Mouse (Mus musculus) hindbrain, embryonic 14.5 days (tissue): ENCODE data around the gene Timp2. TPM values are rescaled to one million over a fixed set of nuclear protein-coding genes. Genes with fewer than 3 reads are reported as not detected.

ENCODE experiments used
- ATAC-seq: fragments of 200-750 bp; cut with Nextera tagmentation; 2 replicates; pipeline ENCODE4 v1.8.0; 2017; ENCODE audit warnings: moderate number of reproducible peaks, mild to moderate bottlenecking, moderate TSS enrichment, moderate library complexity; ENCODE audit not compliant: low FRiP score
- DNase-seq: peaks from one replicate; pipeline ENCODE4 v3.0.0-alpha.2; 2015; ENCODE audit warnings: low spot score
- H3K27ac ChIP-seq: fragments of 300-500 bp; sonication (generic); 2 replicates; pipeline ENCODE4 v1.5.1; 2014; ENCODE audit warnings: mild to moderate bottlenecking, moderate library complexity
- H3K27me3 ChIP-seq: fragments of 300-500 bp; sonication (generic); 2 replicates; pipeline ENCODE4 v1.6.1; 2014; ENCODE audit warnings: mild to moderate bottlenecking, low read length, mixed read lengths; ENCODE audit not compliant: control insufficient read depth, insufficient read depth
- H3K36me3 ChIP-seq: fragments of 300-500 bp; sonication (generic); replicated peaks from 2 replicates; pipeline ENCODE4 v1.6.1; 2014; ENCODE audit not compliant: control insufficient read depth, insufficient read depth
- H3K4me1 ChIP-seq: fragments of 300-500 bp; sonication (generic); replicated peaks from 2 replicates; pipeline ENCODE4 v1.6.1; 2014; ENCODE audit warnings: antibody characterized with exemption, low read length, mixed read lengths; ENCODE audit not compliant: control insufficient read depth, insufficient read depth
- H3K4me2 ChIP-seq: fragments of 300-500 bp; sonication (generic); replicated peaks from 2 replicates; pipeline ENCODE4 v1.6.1; 2014; ENCODE audit warnings: mild to moderate bottlenecking, moderate library complexity
- H3K4me3 ChIP-seq: fragments of 300-500 bp; sonication (generic); replicated peaks from 2 replicates; pipeline ENCODE4 v1.5.1; 2014; ENCODE audit warnings: mild to moderate bottlenecking, low read length
- H3K9ac ChIP-seq: fragments of 300-500 bp; sonication (generic); 2 replicates; pipeline ENCODE4 v1.6.1; 2014
- H3K9me3 ChIP-seq: fragments of 300-500 bp; sonication (generic); 2 replicates; pipeline ENCODE4 v1.6.1; 2016; ENCODE audit warnings: low read length; ENCODE audit not compliant: control insufficient read depth
- WGBS: fragments of 180-500 bp; shearing (Covaris S2); extraction: QIAGEN DNeasy Blood & Tissue Kit; methylation state at CpG from one replicate; pipeline ENCODE4 v1.1.7; 2014; 5-methylcytosine and 5-hydroxymethylcytosine counted together
- polyA plus RNA-seq: library from polyadenylated mRNA; unstranded; fragments of >200 nt; fragmentation: Nextera tagmentation; extraction: Ambion mirVana; gene quantifications from 2 replicates; pipeline ENCODE4 v1.2.1, GENCODE M21; 2014

Gene Timp2
- polyA plus RNA-seq, 1 experiment from 2014 or later, result 94.3 TPM

DNA sequence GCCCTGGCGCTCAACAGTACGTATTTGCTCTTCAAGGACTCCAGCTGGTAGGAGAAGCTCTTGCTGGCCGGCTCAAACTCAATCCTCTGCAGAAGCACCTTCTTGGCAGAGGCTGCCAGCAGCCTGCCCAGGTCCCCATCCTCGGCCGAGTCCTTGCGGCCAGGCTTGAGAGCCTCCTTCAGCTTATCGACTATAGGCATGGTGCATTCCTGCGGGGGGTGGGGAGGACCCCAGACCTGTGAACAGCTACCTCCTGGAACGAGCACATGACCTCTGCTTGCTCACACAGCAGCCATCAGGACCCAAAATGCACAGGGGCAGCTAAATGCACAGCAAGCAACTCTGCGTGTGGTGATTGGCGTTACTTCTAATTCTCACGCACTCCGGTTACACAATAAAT, 69.7 kb downstream of the Timp2 start:
- 95% methylated on average over 13 of the region's 13 CpGs for WGBS
- peaks cover 70% of the 10 kb centered on the region for H3K36me3 ChIP-seq
- peaks cover 12% of the 10 kb centered on the region for H3K4me1 ChIP-seq
- H3K27ac ChIP-seq, result no peak overlapping the region
- no peak overlapping the region for H3K4me2 ChIP-seq
- no peak overlapping the region for H3K4me3 ChIP-seq
- no peak overlapping the region for H3K9ac ChIP-seq
- DNase-seq (no peak), ATAC-seq (no peak)
- H3K27me3 ChIP-seq, result no peaks in the 10 kb centered on the region
- no peaks in the 10 kb centered on the region for H3K9me3 ChIP-seq

DNA sequence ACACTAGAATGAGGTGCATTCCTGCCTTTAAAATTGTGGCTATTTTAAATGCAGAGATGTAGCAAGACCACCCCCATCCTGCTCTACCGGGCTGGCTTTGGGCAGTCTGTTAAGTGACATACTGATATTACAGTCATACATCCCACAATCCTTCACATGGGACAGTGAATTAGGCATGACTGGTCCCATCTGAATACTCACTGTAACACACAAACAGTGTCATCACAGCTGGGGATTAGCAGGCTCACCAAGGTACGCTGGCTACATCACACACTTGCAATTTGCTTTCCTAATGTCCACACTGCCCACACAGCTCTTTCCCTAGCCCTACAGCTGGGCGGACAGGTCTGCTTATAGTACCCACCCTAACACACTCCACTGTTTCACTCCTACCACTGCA, 75.3 kb downstream of the Timp2 start:
- WGBS, result 98% methylated on average over 3 of the region's 3 CpGs
- H3K4me3 ChIP-seq, result no peak overlapping the region
- H3K4me1 ChIP-seq, result no peaks in the 10 kb centered on the region
- H3K27me3 ChIP-seq, result no peaks in the 10 kb centered on the region
- DNase-seq (no peak), ATAC-seq (no peak)
- H3K9ac ChIP-seq, result no peak overlapping the region
- H3K9me3 ChIP-seq, result no peaks in the 10 kb centered on the region
- peaks cover 99% of the 10 kb centered on the region for H3K36me3 ChIP-seq
- H3K27ac ChIP-seq, result no peak overlapping the region
- no peak overlapping the region for H3K4me2 ChIP-seq

DNA sequence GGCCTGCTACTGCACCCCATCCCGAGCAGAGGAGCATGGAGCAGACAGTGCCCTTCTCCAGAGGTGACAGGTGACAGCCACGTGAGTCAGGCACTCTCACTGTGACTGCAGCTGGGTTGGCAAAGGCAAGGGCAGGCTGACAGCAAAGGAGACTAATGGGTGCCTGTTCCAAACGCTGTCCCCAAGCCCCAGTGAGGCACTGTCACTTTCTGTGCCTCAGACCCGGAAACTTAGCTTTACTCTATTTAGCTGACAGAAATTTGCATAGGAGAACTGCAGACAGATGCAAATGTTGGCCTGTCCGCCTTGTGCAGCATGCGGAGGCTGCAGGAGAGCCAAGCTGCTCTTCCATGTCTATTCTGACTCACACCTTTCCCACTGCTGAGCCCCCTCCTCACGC, 79.2 kb downstream of the Timp2 start:
- Histone ChIP-seq H3K27ac (no peak overlapping the region), H3K4me1 (no peaks in the 10 kb centered on the region), H3K4me2 (no peak overlapping the region), H3K9me3 (no peaks in the 10 kb centered on the region), H3K36me3 (peaks cover 99% of the 10 kb centered on the region), H3K4me3 (no peak overlapping the region), H3K27me3 (no peaks in the 10 kb centered on the region), H3K9ac (no peak overlapping the region)
- no peak for ATAC-seq
- 91% methylated on average over 7 of the region's 7 CpGs for WGBS
- no peak for DNase-seq

DNA sequence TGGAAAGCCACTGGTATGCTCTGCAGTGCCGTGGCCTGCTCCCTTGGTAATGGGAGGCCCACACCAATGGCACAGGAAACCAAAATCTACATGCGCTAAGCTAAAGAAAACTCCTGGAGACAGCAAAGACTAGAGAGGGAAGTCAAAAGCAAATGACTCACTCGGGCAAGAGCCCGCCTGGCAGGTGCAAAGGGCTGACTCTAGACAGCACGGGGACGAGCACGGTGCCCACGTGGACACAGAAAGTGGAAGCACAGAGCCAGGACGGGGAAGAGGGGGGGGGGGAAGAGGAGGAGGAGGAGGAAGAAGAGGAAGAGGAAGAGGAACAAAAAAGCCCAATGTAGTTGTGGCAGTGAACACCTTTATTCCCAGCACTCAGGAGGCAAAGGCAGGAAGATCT, 80.4 kb downstream of the Timp2 start:
- no peaks in the 10 kb centered on the region for H3K4me1 ChIP-seq
- no peak for DNase-seq
- ATAC-seq, result no peak
- no peak overlapping the region for H3K9ac ChIP-seq
- no peak overlapping the region for H3K4me2 ChIP-seq
- 97% methylated on average over 9 of the region's 9 CpGs for WGBS
- no peak overlapping the region for H3K27ac ChIP-seq
- H3K4me3 ChIP-seq, result no peak overlapping the region
- peaks cover 99% of the 10 kb centered on the region for H3K36me3 ChIP-seq
- H3K9me3 ChIP-seq, result no peaks in the 10 kb centered on the region
- no peaks in the 10 kb centered on the region for H3K27me3 ChIP-seq

DNA sequence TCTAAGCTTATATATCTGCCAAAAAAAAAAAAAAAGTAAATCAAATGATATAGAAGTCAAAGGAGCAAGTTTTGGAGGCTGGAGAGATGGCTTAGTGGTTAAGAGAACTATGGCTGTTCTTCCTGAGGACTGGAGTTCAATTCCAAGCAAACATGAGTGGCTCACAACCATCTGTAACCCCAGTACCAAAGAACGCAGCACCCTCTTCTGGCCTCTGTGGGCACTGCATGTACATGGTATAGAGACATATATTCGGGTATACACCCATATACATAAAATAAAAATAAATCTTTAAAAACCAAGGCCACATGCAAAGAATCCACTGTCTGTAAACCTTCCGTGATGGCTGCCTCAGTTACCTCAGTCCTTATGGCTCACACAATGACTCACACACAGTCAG, 85.7 kb downstream of the Timp2 start:
- H3K4me2 ChIP-seq, result no peak overlapping the region
- H3K27me3 ChIP-seq, result no peaks in the 10 kb centered on the region
- no peak overlapping the region for H3K27ac ChIP-seq
- H3K9ac ChIP-seq, result no peak overlapping the region
- H3K4me3 ChIP-seq, result no peak overlapping the region
- 97% methylated on average over 3 of the region's 3 CpGs for WGBS
- no peaks in the 10 kb centered on the region for H3K9me3 ChIP-seq
- ATAC-seq, result no peak
- no peaks in the 10 kb centered on the region for H3K4me1 ChIP-seq
- DNase-seq, result no peak
- peaks cover 99% of the 10 kb centered on the region for H3K36me3 ChIP-seq

DNA sequence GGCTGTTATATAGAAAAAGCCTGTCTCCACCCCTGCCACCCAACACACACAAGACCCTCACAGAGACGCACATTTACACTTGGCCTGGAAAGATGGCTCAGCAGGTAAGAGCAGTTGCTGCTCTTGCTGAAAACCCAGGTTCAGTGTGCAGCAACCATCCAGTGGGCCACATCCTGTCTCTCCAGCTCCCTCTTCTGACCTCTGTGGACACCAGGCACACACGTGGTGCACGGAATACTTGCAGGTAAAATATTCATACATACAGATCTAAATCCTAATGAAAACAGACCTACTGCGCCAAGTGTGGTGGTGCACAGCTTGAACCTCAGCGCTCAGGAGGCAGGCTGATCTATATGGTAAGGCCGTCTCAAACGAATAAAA, 88.9 kb downstream of the Timp2 start:
- Histone ChIP-seq H3K9ac (no peak overlapping the region), H3K4me3 (no peak overlapping the region), H3K9me3 (no peaks in the 10 kb centered on the region), H3K27me3 (no peaks in the 10 kb centered on the region), H3K4me1 (no peaks in the 10 kb centered on the region), H3K27ac (no peak overlapping the region), H3K4me2 (no peak overlapping the region), H3K36me3 (peaks cover 99% of the 10 kb centered on the region)
- DNase-seq, result no peak
- no peak for ATAC-seq
- 93% methylated on average over 7 of the region's 7 CpGs for WGBS

DNA sequence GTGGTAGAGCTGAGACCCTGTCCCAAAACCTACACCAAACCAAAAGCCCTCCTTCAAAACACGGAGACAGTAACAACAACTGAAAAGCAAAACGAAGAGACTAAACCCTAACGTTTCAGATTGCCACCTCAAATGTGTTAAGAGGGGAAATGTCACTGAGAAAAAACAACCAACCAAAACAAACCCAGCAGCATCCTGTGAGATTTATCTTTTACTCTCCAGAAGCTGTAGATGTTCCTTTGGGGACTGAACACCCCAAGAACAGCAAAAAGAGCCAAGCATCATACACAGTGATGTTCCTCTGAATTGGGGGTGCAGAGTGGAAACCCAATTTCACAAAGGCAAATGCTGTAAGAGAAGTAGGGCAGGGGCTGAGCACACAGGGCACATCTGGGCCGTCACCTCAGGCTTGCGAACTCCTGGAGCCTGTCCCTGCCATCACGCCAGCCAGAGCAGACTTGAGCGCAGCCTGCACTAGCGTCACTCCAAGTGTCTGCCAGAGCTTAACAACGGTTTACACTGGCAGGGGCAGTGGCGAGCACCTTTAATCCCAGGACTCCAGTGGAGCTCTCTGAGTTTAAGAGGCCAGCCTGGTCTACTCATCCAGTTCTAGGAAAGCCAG, 89.4 kb downstream of the Timp2 start:
- no peak overlapping the region for H3K27ac ChIP-seq
- no peak for DNase-seq
- H3K27me3 ChIP-seq, result no peaks in the 10 kb centered on the region
- no peak for ATAC-seq
- H3K4me1 ChIP-seq, result no peaks in the 10 kb centered on the region
- no peaks in the 10 kb centered on the region for H3K9me3 ChIP-seq
- H3K4me3 ChIP-seq, result no peak overlapping the region
- WGBS, result 92% methylated on average over 10 of the region's 10 CpGs
- no peak overlapping the region for H3K9ac ChIP-seq
- H3K36me3 ChIP-seq, result peaks cover 99% of the 10 kb centered on the region
- no peak overlapping the region for H3K4me2 ChIP-seq

DNA sequence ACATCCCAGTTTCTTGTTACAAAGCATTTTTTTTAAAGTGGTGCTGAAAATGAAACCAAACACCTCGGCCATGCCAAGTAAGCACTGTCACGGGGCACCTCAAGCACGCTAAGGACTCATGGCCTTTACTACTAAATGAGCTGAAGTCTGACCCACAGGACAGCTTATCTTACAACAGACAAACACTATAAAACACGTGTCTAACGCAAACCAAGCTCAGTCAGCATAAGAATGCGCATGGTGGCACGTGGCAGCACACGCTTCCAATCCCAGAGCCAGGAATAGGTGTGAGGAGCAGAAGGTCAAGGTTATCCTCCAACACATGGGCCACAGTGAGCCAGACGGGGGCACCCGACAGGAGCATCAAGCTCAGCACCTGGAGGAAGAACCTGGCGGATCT, 89.9 kb downstream of the Timp2 start:
- H3K9me3 ChIP-seq, result no peaks in the 10 kb centered on the region
- DNase-seq, result no peak

DNA sequence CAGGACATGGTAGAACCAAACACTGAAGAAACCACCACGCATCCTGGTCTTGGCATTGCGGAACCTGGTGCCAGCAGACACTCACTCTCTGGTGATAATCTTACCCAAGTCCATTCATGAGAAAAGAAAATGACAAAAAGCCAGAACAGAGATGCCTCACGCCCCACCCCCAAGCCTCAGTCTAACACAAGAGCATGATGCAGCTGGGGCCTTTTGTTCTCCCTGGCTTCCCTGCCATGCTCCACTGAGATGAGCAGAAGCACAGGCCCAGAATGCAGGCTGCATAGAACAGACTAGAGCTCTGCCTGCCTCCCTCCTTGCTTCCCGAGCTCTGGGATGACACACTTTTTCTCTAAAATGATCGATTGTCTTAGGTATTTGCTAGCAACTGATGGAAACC, 92.4 kb downstream of the Timp2 start:
- Histone ChIP-seq H3K9me3 (no peaks in the 10 kb centered on the region), H3K4me1 (no peaks in the 10 kb centered on the region), H3K36me3 (peaks cover 100% of the 10 kb centered on the region), H3K27ac (no peak overlapping the region), H3K4me3 (no peak overlapping the region), H3K9ac (no peak overlapping the region), H3K4me2 (no peak overlapping the region), H3K27me3 (no peaks in the 10 kb centered on the region)
- no peak for ATAC-seq
- 82% methylated on average over 5 of the region's 5 CpGs for WGBS
- DNase-seq, result no peak

More for the DNA sequence above, 89.9 kb downstream of the Timp2 start:
- no peak overlapping the region for H3K4me3 ChIP-seq
- WGBS, result 96% methylated on average over 11 of the region's 11 CpGs
- H3K9ac ChIP-seq, result no peak overlapping the region
- no peak overlapping the region for H3K27ac ChIP-seq
- no peaks in the 10 kb centered on the region for H3K4me1 ChIP-seq
- no peak overlapping the region for H3K4me2 ChIP-seq
- no peak for ATAC-seq
- peaks cover 100% of the 10 kb centered on the region for H3K36me3 ChIP-seq
- no peaks in the 10 kb centered on the region for H3K27me3 ChIP-seq

DNA sequence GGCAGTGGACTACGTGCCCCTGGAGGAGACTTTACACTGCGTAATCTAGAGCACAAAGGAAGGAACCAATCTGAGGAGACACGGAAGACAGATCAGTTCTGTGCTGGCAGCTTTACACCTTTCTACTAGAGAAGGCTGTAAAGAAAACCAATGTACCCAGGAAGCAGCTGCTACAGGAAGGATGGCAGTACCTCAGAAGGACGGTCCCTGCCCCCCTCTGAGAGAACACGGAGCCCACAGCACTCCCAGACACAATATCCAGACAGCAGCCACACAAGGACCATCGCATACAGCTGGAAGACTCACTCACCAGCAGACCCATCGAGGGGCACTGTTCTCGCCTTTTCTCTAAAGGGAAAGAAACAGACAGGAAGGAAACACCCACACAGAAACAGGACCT, 95.5 kb downstream of the Timp2 start:
- Histone ChIP-seq H3K9me3 (no peaks in the 10 kb centered on the region), H3K36me3 (peaks cover 91% of the 10 kb centered on the region), H3K9ac (no peak overlapping the region), H3K4me3 (no peak overlapping the region), H3K4me1 (no peaks in the 10 kb centered on the region), H3K4me2 (no peak overlapping the region), H3K27me3 (no peaks in the 10 kb centered on the region), H3K27ac (no peak overlapping the region)
- 93% methylated on average over 8 of the region's 8 CpGs for WGBS
- ATAC-seq (no peak), DNase-seq (no peak)
